Mouse (Mus musculus) adrenal gland, adult (tissue): Measurements from ENCODE around the gene Cylc2.

Experiments
- DNase-seq, 2 experiments: peaks; one replicate each; pipeline ENCODE4 v3.0.0; 2022 to 2023; ENCODE audit warnings: low spot score in 1 of 2; ENCODE audit not compliant: inconsistent age in 2 of 2

Cylc2 gene

DNA sequence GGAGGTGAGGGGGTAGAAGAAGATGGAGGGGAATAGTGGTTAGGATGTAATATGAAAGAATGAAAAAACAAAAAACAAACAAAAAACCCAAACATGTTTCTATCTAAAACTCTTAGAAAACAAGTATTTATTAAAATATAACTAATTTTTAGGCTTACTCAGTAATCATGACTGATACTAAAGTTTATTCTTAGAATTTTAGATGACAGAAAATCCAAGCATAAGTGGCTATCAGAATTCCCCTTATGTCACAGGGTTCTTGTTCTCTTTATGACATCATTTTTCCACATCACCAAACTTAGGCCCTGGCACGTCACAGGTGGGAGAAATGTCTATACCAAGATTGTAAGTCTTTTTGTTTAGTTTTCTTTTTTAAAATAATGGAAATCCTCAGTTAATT, at the start of gene Cylc2:
Gene Cylc2, plus strand, starts transcription at position 301 of the 400 bp plus-strand sequence.
- DNase-seq: no peak
